Comparison of ENCODE assay signal across 8 mouse cellular contexts in the genomic region with DNA sequence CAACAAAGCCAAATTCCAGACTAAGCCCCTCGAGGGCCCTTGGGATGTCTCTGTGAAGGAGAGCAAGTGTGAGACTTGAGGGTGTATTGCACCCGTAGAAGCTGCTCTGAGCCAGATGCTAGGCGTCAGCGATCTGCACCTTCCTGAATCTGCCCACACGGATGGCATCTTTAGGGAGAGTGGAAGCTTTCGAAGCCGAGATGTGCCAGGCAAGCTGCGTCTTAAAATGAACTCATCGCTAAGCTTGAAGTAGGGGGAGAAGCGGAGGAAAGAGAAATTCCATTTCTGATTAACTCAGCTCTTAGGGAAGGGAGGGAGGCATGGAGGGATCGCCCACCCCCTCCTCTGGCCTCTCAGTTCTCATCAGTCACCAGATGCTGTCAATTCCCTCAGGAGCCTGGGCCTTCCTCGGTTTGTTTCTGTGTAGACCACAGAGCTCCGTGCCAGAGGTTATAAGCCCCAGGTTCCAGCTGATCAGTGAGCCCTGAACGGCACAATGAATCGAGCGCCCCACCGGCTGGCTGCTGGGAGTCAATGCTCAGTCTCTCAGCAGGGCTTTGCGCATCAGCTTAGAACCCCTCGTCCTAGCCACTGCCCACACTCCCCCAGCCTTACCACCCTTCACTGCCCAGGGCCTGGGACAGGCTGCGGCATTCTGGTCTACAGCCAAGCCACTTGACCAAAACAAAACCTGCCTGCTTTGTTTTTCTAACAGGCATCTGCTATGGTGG.
DNase-seq lines count a peak whose midpoint lies in the region; ATAC-seq and TF ChIP-seq lines count a peak whose summit lies in the region.

No protein-coding gene starts in this region.

- peak overlapping the region; percentile 52 for H3K4me2 ChIP-seq in limb, embryonic 13.5 days (replicated peaks)

- H3K27ac ChIP-seq in heart, adult 2 months, result no peak overlapping the region
- no peak overlapping the region for H3K27ac ChIP-seq in kidney, adult 2 months (ENCODE audit: insufficient read depth, low read depth, low read length)
- H3K27ac ChIP-seq in limb, embryonic 13.5 days, result no peak overlapping the region

- no peaks in the 10 kb centered on the region for H3K79me2 ChIP-seq in heart, adult 2 months (replicated peaks; ENCODE audit: control insufficient read depth, insufficient read depth, low read length)

- H3K27me3 ChIP-seq in heart, adult 2 months (ENCODE audit: control insufficient read depth, insufficient read depth, low read length), result no peaks in the 10 kb centered on the region
- H3K27me3 ChIP-seq in kidney, adult 2 months (replicated peaks; ENCODE audit: control insufficient read depth, insufficient read depth, low read length), result no peaks in the 10 kb centered on the region
- peaks cover 13% of the 10 kb centered on the region for H3K27me3 ChIP-seq in limb, embryonic 13.5 days

- peak; percentile 84 for DNase-seq in Muller cell, postnatal 12 days (ENCODE audit: inconsistent ontology term)
- DNase-seq in cerebellum, postnatal 10 days, result peak; percentile 64
- peak; percentile 26 to 52 for DNase-seq in heart, adult 2 months
- peak; percentile 21 for DNase-seq in kidney, adult 2 months
- DNase-seq in ovary, postnatal 14 days (ENCODE audit: low spot score), result peak; percentile 54

- TF ChIP-seq POLR2A in heart, adult 2 months (IDR thresholded peaks at IDR 0.05; ENCODE audit: insufficient read depth, low read depth, low read length), result no peak
- no peak for TF ChIP-seq POLR2A in kidney, adult 2 months (IDR thresholded peaks at IDR 0.05; ENCODE audit: low read depth, low read length)

- H3K4me1 ChIP-seq in heart, adult 2 months (ENCODE audit: control insufficient read depth, insufficient read depth, low read length), result 0 out of 2 replicates have a peak, but pooled peaks cover 1% of the 10 kb centered on the region
- peaks cover 4% of the 10 kb centered on the region; the same call in 1 of the 2 replicates for H3K4me1 ChIP-seq in kidney, adult 2 months (ENCODE audit: control insufficient read depth, insufficient read depth, low read length)
- H3K4me1 ChIP-seq in limb, embryonic 13.5 days, result peaks cover 17% of the 10 kb centered on the region

- H3K4me3 ChIP-seq in heart, adult 2 months, result no peak overlapping the region
- no peak overlapping the region for H3K4me3 ChIP-seq in kidney, adult 2 months (ENCODE audit: insufficient read depth, low read depth, low read length)
- H3K4me3 ChIP-seq in limb, embryonic 13.5 days, result peak overlapping the region; percentile 11; the same call in 1 of the 2 replicates

- ATAC-seq in limb, embryonic 13.5 days (ENCODE audit: low FRiP score, low read depth), result no peak
- no peak for ATAC-seq in CD4-positive, CD25-positive, alpha-beta regulatory T cell, adult 4 months
- ATAC-seq in megakaryocyte, adult 5-6 weeks (ENCODE audit: poor library complexity, severe bottlenecking), result no peak

- no peak for TF ChIP-seq EP300 in heart, adult 2 months (IDR thresholded peaks at IDR 0.05; ENCODE audit: insufficient read depth, low read depth, low read length)

- H3K9me3 ChIP-seq in limb, embryonic 13.5 days, result no peaks in the 10 kb centered on the region

- no peaks in the 10 kb centered on the region for H3K36me3 ChIP-seq in heart, adult 2 months (ENCODE audit: control insufficient read depth, insufficient read depth, low read length)
- no peaks in the 10 kb centered on the region for H3K36me3 ChIP-seq in kidney, adult 2 months (ENCODE audit: control insufficient read depth, insufficient read depth, low read length)
- H3K36me3 ChIP-seq in limb, embryonic 13.5 days, result no peaks in the 10 kb centered on the region

- intact Hi-C loops in heart, adult 2 months (cut with DNase I), result no loop called here

- H3K9ac ChIP-seq in heart, adult 2 months (ENCODE audit: low read depth, low read length), result no peak overlapping the region
- peak overlapping the region; percentile 35 for H3K9ac ChIP-seq in limb, embryonic 13.5 days

- TF ChIP-seq CTCF in heart, adult 2 months (IDR thresholded peaks at IDR 0.05), result peak; percentile 23; the same call in 1 of the 2 replicates
- no peak for TF ChIP-seq CTCF in kidney, adult 2 months (conservative IDR thresholded peaks at IDR 0.05; ENCODE audit: insufficient read depth, insufficient read length, low read depth, low read length)

- 31% methylated on average over 20 of the region's 20 CpGs for WGBS in heart, adult 2 months
- WGBS in kidney, adult 2 months, result 20% methylated on average over 20 of the region's 20 CpGs
- 22% methylated on average over 20 of the region's 20 CpGs for whole genome bisulfite sequencing in limb, embryonic 13.5 days

Comparison
In these comparisons a context has a peak if more than half of its experiments do, and no peak if none do; other contexts are left out.
1. DNase-seq: peak in every context shown above with its lines; median percentile 84 in Muller cell, postnatal 12 days; 64 in cerebellum, postnatal 10 days; 54 in ovary, postnatal 14 days; 39 in heart, adult 2 months; 21 in kidney, adult 2 months.